Mouse (Mus musculus) liver, postnatal 0 days (tissue): Measurements from ENCODE around the gene Fgb. TPM values are rescaled to one million over a fixed set of nuclear protein-coding genes. Genes with fewer than 3 reads are reported as not detected.

Experiments
- ATAC-seq: fragments of 200-750 bp; cut with Nextera tagmentation; 2 replicates; pipeline ENCODE4 v1.8.0; 2017; ENCODE audit warnings: mild to moderate bottlenecking, moderate library complexity
- DNase-seq: peaks from one replicate; pipeline ENCODE4 v3.0.0-alpha.2; 2016
- H3K27ac ChIP-seq: fragments of 300-500 bp; sonication (generic); 2 replicates; pipeline ENCODE4 v1.5.1; 2014; ENCODE audit warnings: antibody characterized with exemption, moderate library complexity, mild to moderate bottlenecking, low read depth
- H3K27me3 ChIP-seq: fragments of 300-500 bp; sonication (generic); 2 replicates; pipeline ENCODE4 v1.6.1; 2014; ENCODE audit warnings: low read length, control low read depth, mixed read lengths; ENCODE audit not compliant: insufficient read depth
- H3K36me3 ChIP-seq: fragments of 300-500 bp; sonication (generic); replicated peaks from 2 replicates; pipeline ENCODE4 v1.6.1; 2014; ENCODE audit warnings: mild to moderate bottlenecking, control low read depth, low read length, moderate library complexity, mixed read lengths; ENCODE audit not compliant: insufficient read depth
- H3K4me1 ChIP-seq: fragments of 300-500 bp; sonication (generic); 2 replicates; pipeline ENCODE4 v1.6.1; 2014; ENCODE audit warnings: antibody characterized with exemption, mild to moderate bottlenecking, control low read depth; ENCODE audit not compliant: insufficient read depth
- H3K4me2 ChIP-seq: fragments of 300-500 bp; sonication (generic); 2 replicates; pipeline ENCODE4 v1.6.1; 2014; ENCODE audit warnings: low read depth, mild to moderate bottlenecking, low read length, moderate library complexity, mixed read lengths
- H3K4me3 ChIP-seq: fragments of 300-500 bp; sonication (generic); 2 replicates; pipeline ENCODE4 v1.5.1; 2014; ENCODE audit warnings: low read depth, low read length
- H3K9ac ChIP-seq: fragments of 300-500 bp; sonication (generic); replicated peaks from 2 replicates; pipeline ENCODE4 v1.6.1; 2014; ENCODE audit warnings: mild to moderate bottlenecking, moderate library complexity
- H3K9me3 ChIP-seq: fragments of 300-500 bp; sonication (generic); 2 replicates; pipeline ENCODE4 v1.6.1; 2016; ENCODE audit warnings: mild to moderate bottlenecking, control low read depth, low read length, mixed read lengths
- CTCF ChIP-seq: sonication (generic); IDR thresholded peaks from 2 replicates; pipeline ENCODE4 v1.5.1; 2016; ENCODE audit warnings: antibody characterized with exemption, low read depth
- EP300 ChIP-seq: IDR thresholded peaks from 2 replicates; pipeline ENCODE4 v1.6.1; 2016; ENCODE audit warnings: antibody characterized with exemption, low read depth, mild to moderate bottlenecking
- WGBS: fragments of 180-500 bp; shearing (Covaris S2); extraction: QIAGEN DNeasy Blood & Tissue Kit; methylation state at CpG from one replicate; pipeline ENCODE4 v1.1.7; 2014; ENCODE audit not compliant: insufficient replicate concordance; 5-methylcytosine and 5-hydroxymethylcytosine counted together
- polyA plus RNA-seq: library from polyadenylated mRNA; unstranded; fragments of >200 nt; fragmentation: Nextera tagmentation; extraction: Ambion mirVana; gene quantifications from 2 replicates; pipeline ENCODE4 v1.2.1, GENCODE M21; 2015

The Fgb gene
- polyA plus RNA-seq, 1 experiment from 2014 or later: 2,723 TPM

GRCm38 (mm10) chr3:83012636-83013035 is 37.0 kb downstream of the Fgb start:
- peak; percentile 2; the same call in 1 of the 2 replicates for ATAC-seq
- 77% methylated on average over 19 of the region's 19 CpGs for WGBS
- TF ChIP-seq CTCF (no peak), EP300 (no peak)
- Histone ChIP-seq H3K4me1 (no peaks in the 10 kb centered on the region), H3K36me3 (no peaks in the 10 kb centered on the region; the same call in 1 of the 2 replicates), H3K4me2 (peak overlapping the region; percentile 66), H3K27me3 (no peaks in the 10 kb centered on the region), H3K27ac (peak overlapping the region; percentile 11; the same call in 1 of the 2 replicates), H3K9ac (peak overlapping the region; percentile 69; the same call in 1 of the 2 replicates), H3K9me3 (no peaks in the 10 kb centered on the region), H3K4me3 (peak overlapping the region; percentile 49)
- peak; percentile 50 for DNase-seq

DNA sequence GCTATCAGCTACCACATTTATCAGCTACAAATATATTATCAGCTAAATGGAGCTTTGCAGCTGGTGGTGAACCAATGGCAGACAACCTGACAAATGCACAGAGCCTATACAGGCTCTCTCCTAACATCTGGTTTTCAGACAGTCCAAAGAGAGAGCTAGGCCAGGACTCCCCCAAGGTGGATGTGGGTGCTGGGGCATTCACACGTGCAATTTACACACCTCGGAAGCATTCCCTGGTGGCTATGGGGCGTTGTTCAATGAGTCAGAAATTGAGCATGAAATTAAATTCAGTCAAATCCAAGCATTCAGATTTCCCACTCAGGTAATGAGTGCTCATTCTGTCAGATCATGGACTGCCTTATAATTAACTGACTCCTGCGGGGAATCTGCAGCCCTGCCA is 38.1 kb downstream of the Fgb start:
- Histone ChIP-seq H3K9ac (peak overlapping the region; percentile 69), H3K36me3 (no peaks in the 10 kb centered on the region; the same call in 1 of the 2 replicates), H3K4me2 (peak overlapping the region; percentile 66), H3K27me3 (no peaks in the 10 kb centered on the region), H3K4me3 (peak overlapping the region; percentile 49), H3K27ac (peak overlapping the region; percentile 89; the same call in 1 of the 2 replicates), H3K4me1 (no peaks in the 10 kb centered on the region), H3K9me3 (no peaks in the 10 kb centered on the region)
- ATAC-seq (no peak), DNase-seq (no peak)
- no peak for TF ChIP-seq CTCF
- no peak for TF ChIP-seq EP300
- WGBS: 72% methylated on average over 4 of the region's 4 CpGs

- H3K27me3 ChIP-seq: no peaks in the 10 kb centered on the region
- 0 out of 2 replicates have a peak, but pooled peaks cover 2% of the 10 kb centered on the region for H3K4me1 ChIP-seq
- TF ChIP-seq EP300 (no peak), CTCF (no peak)
- WGBS: 57% methylated on average over 4 of the region's 4 CpGs
- DNase-seq: no peak
- peak overlapping the region; percentile 89 for H3K27ac ChIP-seq
- H3K4me3 ChIP-seq: peak overlapping the region; percentile 49
- peak overlapping the region; percentile 69 for H3K9ac ChIP-seq
- peak overlapping the region; percentile 66 for H3K4me2 ChIP-seq
- ATAC-seq: no peak
- H3K9me3 ChIP-seq: no peaks in the 10 kb centered on the region
- H3K36me3 ChIP-seq: no peaks in the 10 kb centered on the region; the same call in 1 of the 2 replicates
Measured at GRCm38 (mm10) chr3:83011136-83011535, 38.5 kb downstream of the Fgb start.

GRCm38 (mm10) chr3:83010291-83010690 is 39.4 kb downstream of the Fgb start:
- Histone ChIP-seq H3K9me3 (no peaks in the 10 kb centered on the region), H3K4me3 (peak overlapping the region; percentile 49), H3K36me3 (no peaks in the 10 kb centered on the region; the same call in 1 of the 2 replicates), H3K4me2 (peak overlapping the region; percentile 66), H3K9ac (peak overlapping the region; percentile 69), H3K27ac (peak overlapping the region; percentile 89), H3K4me1 (0 out of 2 replicates have a peak, but pooled peaks cover 3% of the 10 kb centered on the region), H3K27me3 (no peaks in the 10 kb centered on the region)
- WGBS: 46% methylated on average over 11 of the region's 11 CpGs
- TF ChIP-seq CTCF (no peak), EP300 (no peak)
- DNase-seq (no peak), ATAC-seq (no peak)

DNA sequence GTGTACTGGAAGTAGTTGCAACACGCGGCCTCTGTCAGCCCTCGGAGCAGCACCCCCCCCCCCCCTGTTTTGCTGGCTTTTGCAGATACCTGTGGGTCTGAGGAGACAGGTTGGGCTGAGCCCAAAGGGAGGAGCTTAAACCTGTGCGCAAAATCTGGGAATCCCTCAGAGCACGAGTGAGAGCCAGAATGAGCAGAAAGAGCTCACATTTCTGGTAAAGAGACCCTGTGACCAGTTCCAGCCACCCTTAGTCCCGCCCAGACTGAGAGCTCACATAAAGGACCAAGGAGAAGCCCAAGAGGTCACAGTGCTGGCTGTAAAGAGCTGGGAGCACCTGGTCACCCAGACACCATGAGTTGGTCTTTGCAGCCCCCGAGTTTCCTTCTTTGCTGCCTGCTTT is 42.1 kb downstream of the Fgb start, which contains the start of gene Fgg:
TSS of gene Fgg (plus strand) at position 168 of the 400 bp plus-strand sequence.
- peak within 1 kb of the TSS; percentile 49 for H3K4me3 ChIP-seq
- WGBS: 47% methylated on average over 7 of the region's 7 CpGs
- no peaks in the 10 kb centered on the region for H3K9me3 ChIP-seq
- peak; percentile 47; the same call in 1 of the 2 replicates for TF ChIP-seq EP300
- TF ChIP-seq CTCF: no peak
- no peaks in the 10 kb centered on the region for H3K36me3 ChIP-seq
- 0 out of 2 replicates have a peak, but pooled peaks cover 5% of the 10 kb centered on the region for H3K4me1 ChIP-seq
- peak within 1 kb of the TSS; percentile 69 for H3K9ac ChIP-seq
- ATAC-seq (peak; percentile 81), DNase-seq (peak; percentile 80)
- no peaks in the 10 kb centered on the region for H3K27me3 ChIP-seq
- peak within 1 kb of the TSS; percentile 66 for H3K4me2 ChIP-seq
- peak within 1 kb of the TSS; percentile 89 for H3K27ac ChIP-seq

GRCm38 (mm10) chr3:83004801-83005200 is 44.9 kb downstream of the Fgb start:
- Histone ChIP-seq H3K4me1 (0 out of 2 replicates have a peak, but pooled peaks cover 5% of the 10 kb centered on the region), H3K9ac (no peak overlapping the region), H3K36me3 (no peaks in the 10 kb centered on the region), H3K27ac (peak overlapping the region; percentile 80), H3K27me3 (no peaks in the 10 kb centered on the region), H3K4me3 (no peak overlapping the region), H3K4me2 (no peak overlapping the region), H3K9me3 (no peaks in the 10 kb centered on the region)
- no peak for TF ChIP-seq EP300
- TF ChIP-seq CTCF: no peak
- no peak for DNase-seq
- WGBS: 64% methylated on average over 7 of the region's 7 CpGs
- ATAC-seq: no peak
